Comparison of ENCODE assay signal across 28 mouse cellular contexts in the genomic region with DNA sequence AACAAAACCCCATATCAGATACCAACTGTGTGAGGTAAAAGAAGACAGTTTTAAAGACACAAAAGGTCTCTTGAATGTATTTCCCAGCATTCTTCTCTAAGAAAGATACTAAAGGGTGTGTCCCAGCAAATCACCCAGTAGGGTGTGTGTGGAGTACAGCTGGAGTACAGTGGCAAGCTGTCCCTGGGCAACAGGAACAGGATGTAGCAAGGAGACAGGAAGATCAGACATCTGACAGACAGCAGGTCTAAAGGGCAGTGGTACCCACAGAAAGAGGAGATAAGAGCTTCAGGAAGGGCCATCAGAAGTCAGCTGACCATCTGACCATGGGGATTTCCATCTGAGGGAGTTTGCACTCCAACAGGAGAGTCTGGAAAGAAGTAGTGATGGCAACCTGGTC.
DNase-seq lines count a peak whose midpoint lies in the region; ATAC-seq and TF ChIP-seq lines count a peak whose summit lies in the region.
"Had no signal": no experiment of that assay in that cellular context is flagged by ENCODE, and none has a peak within 500 bp of the region (broad histone marks: within the 10 kb centered on the region; RNA-seq: fewer than 3 reads in every experiment).

No protein-coding gene starts in this region.

- H3K36me3 ChIP-seq in heart, embryonic 10.5 days, result no peaks in the 10 kb centered on the region
- H3K36me3 ChIP-seq in heart, embryonic 12.5 days, result no peaks in the 10 kb centered on the region
- H3K36me3 ChIP-seq: embryonic facial prominence, embryonic 10.5 days; embryonic facial prominence, embryonic 13.5 days; forebrain, embryonic 12.5 days; forebrain, embryonic 15.5 days; heart, embryonic 15.5 days; hindbrain, embryonic 10.5 days; hindbrain, embryonic 13.5 days had no signal

- ATAC-seq in heart, embryonic 12.5 days (ENCODE audit: insufficient number of reproducible peaks, low FRiP score), result no peak
- ATAC-seq: forebrain, embryonic 15.5 days; hindbrain, embryonic 16.5 days had no signal

- H3K27ac ChIP-seq in heart, embryonic 10.5 days, result no peak overlapping the region
- H3K27ac ChIP-seq in heart, embryonic 12.5 days (ENCODE audit: poor library complexity, severe bottlenecking), result no peak overlapping the region
- H3K27ac ChIP-seq in gastrocnemius, adult 2 months, result no peak overlapping the region
- H3K27ac ChIP-seq: embryonic facial prominence, embryonic 10.5 days; embryonic facial prominence, embryonic 13.5 days; forebrain, embryonic 12.5 days; forebrain, embryonic 15.5 days; heart, adult 2 months; heart, embryonic 15.5 days; hindbrain, embryonic 10.5 days; hindbrain, embryonic 13.5 days had no signal

- H3K27me3 ChIP-seq in heart, embryonic 10.5 days (ENCODE audit: insufficient read depth, poor library complexity, severe bottlenecking), result no peaks in the 10 kb centered on the region
- no peaks in the 10 kb centered on the region for H3K27me3 ChIP-seq in heart, embryonic 12.5 days (replicated peaks)
- H3K27me3 ChIP-seq: embryonic facial prominence, embryonic 13.5 days; forebrain, embryonic 12.5 days; forebrain, embryonic 15.5 days; heart, embryonic 15.5 days; hindbrain, embryonic 13.5 days had no signal

- DNase-seq in heart, embryonic 10.5 days (ENCODE audit: low spot score), result peak; percentile 57
- DNase-seq in lung, postnatal 10 days, result peak; percentile 13
- no peak for DNase-seq in lung, postnatal 4 days
- peak; percentile 1 for DNase-seq in lung, postnatal 14 days
- no peak for DNase-seq in gastrocnemius, adult 2 months
- no peak for DNase-seq in cerebellum, postnatal 4 days (ENCODE audit: low spot score in 2 of 2)
- DNase-seq: adrenal gland, postnatal 14 days; cerebellum, adult 11 months; cerebellum, adult 2 months; cerebellum, adult 9-11 months; cerebellum, postnatal 25 days; embryo, embryonic 11 days; gastrocnemius, postnatal 10 days; gastrocnemius, postnatal 36 days; heart, adult 2 months; heart, postnatal 10 days; heart, postnatal 36 days had no signal

- H3K4me1 ChIP-seq in heart, embryonic 10.5 days, result no peaks in the 10 kb centered on the region
- H3K4me1 ChIP-seq in heart, embryonic 12.5 days (replicated peaks), result no peaks in the 10 kb centered on the region
- H3K4me1 ChIP-seq: embryonic facial prominence, embryonic 10.5 days; forebrain, embryonic 12.5 days; forebrain, embryonic 15.5 days; heart, embryonic 15.5 days; hindbrain, embryonic 10.5 days; hindbrain, embryonic 13.5 days had no signal

- no peaks in the 10 kb centered on the region for H3K9me3 ChIP-seq in heart, embryonic 10.5 days
- H3K9me3 ChIP-seq in heart, embryonic 12.5 days (replicated peaks), result no peaks in the 10 kb centered on the region
- H3K9me3 ChIP-seq: embryonic facial prominence, embryonic 10.5 days; embryonic facial prominence, embryonic 13.5 days; forebrain, embryonic 12.5 days; forebrain, embryonic 15.5 days; heart, embryonic 15.5 days; hindbrain, embryonic 10.5 days; hindbrain, embryonic 13.5 days had no signal

- intact Hi-C loops in gastrocnemius, adult 2 months (cut with DNase I), result no loop called here

- H3K4me3 ChIP-seq in heart, embryonic 10.5 days, result no peak overlapping the region
- H3K4me3 ChIP-seq in heart, embryonic 12.5 days, result no peak overlapping the region
- H3K4me3 ChIP-seq in gastrocnemius, adult 2 months, result no peak overlapping the region
- H3K4me3 ChIP-seq: embryonic facial prominence, embryonic 10.5 days; embryonic facial prominence, embryonic 13.5 days; erythroblast, embryonic 14.5 days; forebrain, embryonic 12.5 days; forebrain, embryonic 15.5 days; heart, adult 2 months; heart, embryonic 15.5 days; hindbrain, embryonic 10.5 days; hindbrain, embryonic 13.5 days had no signal

- no peak overlapping the region for H3K9ac ChIP-seq in heart, embryonic 12.5 days
- H3K9ac ChIP-seq: embryonic facial prominence, embryonic 13.5 days; forebrain, embryonic 12.5 days; forebrain, embryonic 15.5 days; heart, embryonic 15.5 days; hindbrain, embryonic 13.5 days had no signal

- no peak for TF ChIP-seq CTCF in gastrocnemius, adult 2 months (IDR thresholded peaks at IDR 0.05)

- H3K4me2 ChIP-seq in heart, embryonic 12.5 days, result no peak overlapping the region
- H3K4me2 ChIP-seq: embryonic facial prominence, embryonic 13.5 days; forebrain, embryonic 12.5 days; forebrain, embryonic 15.5 days; heart, embryonic 11.5 days; heart, embryonic 15.5 days; hindbrain, embryonic 13.5 days had no signal

Comparison
In these comparisons a context has a peak if more than half of its experiments do, and no peak if none do; other contexts are left out.
1. DNase-seq: peak in heart, embryonic 10.5 days (single experiment), lung, postnatal 10 days (single experiment) and lung, postnatal 14 days (single experiment); none in lung, postnatal 4 days (0 of 2), gastrocnemius, adult 2 months (single experiment) and cerebellum, postnatal 4 days (0 of 2).